Mouse (Mus musculus) hindbrain, embryonic 10.5 days (tissue): ENCODE data around the gene Glo1. TPM values are rescaled to one million over a fixed set of nuclear protein-coding genes. Genes with fewer than 3 reads are reported as not detected.
A peak's percentile ranks its signal among the peaks of the same experiment; 100 is the strongest.
"Not testable (repeated sequence)": the region's sequence is repeated elsewhere in the genome, so short reads cannot be mapped to it uniquely, and the experiment has no call there.

Source experiments
- DNase-seq: peaks from one replicate; pipeline ENCODE4 v3.0.0-alpha.2; 2017; ENCODE audit warnings: low spot score
- H3K27ac ChIP-seq: fragments of 300-500 bp; sonication (generic); 2 replicates; pipeline ENCODE4 v1.5.1; 2016; ENCODE audit warnings: mild to moderate bottlenecking, moderate library complexity
- H3K27me3 ChIP-seq: fragments of 300-500 bp; sonication (generic); 2 replicates; pipeline ENCODE4 v1.6.1; 2016; ENCODE audit warnings: mild to moderate bottlenecking; ENCODE audit not compliant: poor library complexity, insufficient read depth, severe bottlenecking
- H3K36me3 ChIP-seq: fragments of 300-500 bp; sonication (generic); 2 replicates; pipeline ENCODE4 v1.6.1; 2016; ENCODE audit warnings: mild to moderate bottlenecking, moderate library complexity
- H3K4me1 ChIP-seq: fragments of 300-500 bp; sonication (generic); replicated peaks from 2 replicates; pipeline ENCODE4 v1.6.1; 2016; ENCODE audit warnings: mild to moderate bottlenecking
- H3K4me3 ChIP-seq: fragments of 300-500 bp; sonication (generic); 2 replicates; pipeline ENCODE4 v1.5.1; 2016; ENCODE audit warnings: mild to moderate bottlenecking, moderate library complexity
- H3K9me3 ChIP-seq: fragments of 300-500 bp; sonication (generic); 2 replicates; pipeline ENCODE4 v1.6.1; 2016; ENCODE audit warnings: mild to moderate bottlenecking, moderate library complexity
- WGBS: fragments of 180-500 bp; shearing (Covaris S2); methylation state at CpG from one replicate; pipeline ENCODE4 v1.1.7; 2016; 5-methylcytosine and 5-hydroxymethylcytosine counted together
- polyA plus RNA-seq: library from polyadenylated mRNA; unstranded; fragments of >200 nt; fragmentation: Nextera tagmentation; extraction: Ambion mirVana; gene quantifications from 2 replicates; pipeline ENCODE4 v1.2.1, GENCODE M21; 2016

The Glo1 gene
- polyA plus RNA-seq, 1 experiment from 2014 or later: 231 TPM

DNA sequence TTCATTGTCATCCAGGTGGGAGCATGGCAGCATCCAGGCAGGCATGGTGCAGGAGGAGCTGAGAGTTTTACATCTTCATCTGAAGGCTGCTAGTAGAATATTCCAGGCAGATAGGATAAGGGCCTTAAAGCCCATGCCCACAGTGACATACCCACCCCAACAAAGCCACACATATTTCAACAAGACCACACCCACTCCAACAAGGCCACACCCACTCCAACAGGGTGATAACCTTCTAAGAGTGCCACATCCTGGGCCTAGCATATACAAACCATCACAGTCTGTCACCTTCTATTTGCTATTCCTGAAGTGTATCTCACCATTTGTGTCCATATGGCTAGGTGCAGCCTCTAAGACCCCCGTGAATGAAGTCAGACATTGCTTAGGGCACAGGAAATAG, 11.0 kb upstream of the Glo1 start:
- peaks cover 17% of the 10 kb centered on the region for H3K4me1 ChIP-seq
- 61% methylated on average over 1 of the region's 1 CpGs for WGBS
- H3K4me3 ChIP-seq: no peak overlapping the region
- H3K9me3 ChIP-seq: no peaks in the 10 kb centered on the region
- no peak overlapping the region for H3K27ac ChIP-seq
- no peaks in the 10 kb centered on the region for H3K27me3 ChIP-seq
- H3K36me3 ChIP-seq: no peaks in the 10 kb centered on the region
- DNase-seq: no peak

DNA sequence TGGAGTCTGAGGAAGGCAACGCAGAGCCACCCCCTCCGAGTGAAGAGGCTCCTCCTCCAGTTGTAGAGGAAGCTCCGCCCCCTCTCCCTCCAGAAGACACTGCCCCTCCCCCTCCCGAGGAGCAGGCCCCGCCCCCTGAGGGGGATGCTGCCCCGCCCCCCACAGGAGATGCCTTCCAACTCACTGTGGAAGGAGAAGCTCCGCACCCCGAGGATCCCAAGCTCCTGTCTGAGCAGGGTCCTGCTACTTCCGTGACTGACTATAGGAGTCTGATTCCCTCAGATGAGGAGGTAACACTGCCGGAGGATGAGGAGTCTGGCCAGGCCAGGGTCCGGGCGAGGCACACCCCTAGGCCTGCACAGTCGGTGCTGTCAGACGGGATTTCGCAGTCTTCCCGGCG, 8.7 kb upstream of the Glo1 start:
- 21% methylated on average over 17 of the region's 17 CpGs for WGBS
- Histone ChIP-seq H3K9me3 (no peaks in the 10 kb centered on the region), H3K27ac (0 out of 2 replicates have a peak overlapping the region, but pooled peaks have one; percentile 18), H3K27me3 (no peaks in the 10 kb centered on the region), H3K36me3 (no peaks in the 10 kb centered on the region), H3K4me1 (peaks cover 17% of the 10 kb centered on the region), H3K4me3 (peak overlapping the region; percentile 38)
- peak; percentile 67 for DNase-seq

DNA sequence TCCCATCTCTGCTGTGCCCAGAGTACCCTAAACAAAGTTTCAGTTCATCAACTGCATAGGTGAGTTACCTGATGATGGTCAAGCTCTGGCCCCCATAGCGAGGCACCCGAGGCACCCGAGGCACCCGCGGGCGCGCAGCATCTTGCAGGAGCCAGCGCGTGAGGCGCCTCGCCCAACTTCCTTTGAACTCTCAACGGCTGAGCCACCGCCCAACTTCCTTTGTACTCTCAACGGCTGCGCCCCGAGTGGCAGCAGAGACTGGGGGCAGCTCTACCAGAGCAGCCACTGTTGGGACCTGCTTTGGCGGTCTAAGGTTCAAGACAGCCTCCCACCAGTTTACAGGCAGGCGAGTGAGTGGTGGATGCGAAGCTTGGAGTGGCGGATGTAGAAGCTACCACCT, 2.5 kb downstream of the Glo1 start, which contains the start of gene Dnah8:
Gene Dnah8, plus strand, starts transcription at position 223 of the 400 bp plus-strand sequence.
- H3K9me3 ChIP-seq, H3K27me3 ChIP-seq, H3K27ac ChIP-seq, H3K4me3 ChIP-seq, H3K4me1 ChIP-seq, H3K36me3 ChIP-seq, DNase-seq: not testable (repeated sequence)
- WGBS: no CpG with 5 or more reads among the region's 20 CpGs

DNA sequence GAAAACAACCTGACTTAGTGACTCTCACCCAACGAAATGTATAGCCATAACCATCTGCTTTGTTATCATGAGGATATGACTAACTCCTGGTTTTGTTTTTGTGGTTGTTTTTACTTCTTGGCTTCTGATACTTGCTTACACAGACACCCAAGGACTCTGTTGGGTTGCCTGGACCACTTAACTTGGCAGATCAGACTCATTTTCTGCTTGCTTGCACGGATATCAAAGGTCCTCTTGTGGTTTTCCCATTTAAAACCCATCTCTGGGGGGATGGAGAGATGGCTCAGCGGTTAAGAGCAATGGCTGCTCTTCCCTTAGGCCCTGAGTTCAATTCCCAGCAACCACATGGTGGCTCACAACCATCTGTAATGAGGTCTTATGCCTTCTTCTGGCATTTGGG, 3.5 kb downstream of the Glo1 start:
- Histone ChIP-seq H3K36me3 (no peaks in the 10 kb centered on the region), H3K27ac (no peak overlapping the region), H3K4me3 (no peak overlapping the region), H3K4me1 (no peaks in the 10 kb centered on the region), H3K9me3 (no peaks in the 10 kb centered on the region), H3K27me3 (no peaks in the 10 kb centered on the region)
- WGBS: 87% methylated on average over 3 of the region's 3 CpGs
- DNase-seq: no peak

DNA sequence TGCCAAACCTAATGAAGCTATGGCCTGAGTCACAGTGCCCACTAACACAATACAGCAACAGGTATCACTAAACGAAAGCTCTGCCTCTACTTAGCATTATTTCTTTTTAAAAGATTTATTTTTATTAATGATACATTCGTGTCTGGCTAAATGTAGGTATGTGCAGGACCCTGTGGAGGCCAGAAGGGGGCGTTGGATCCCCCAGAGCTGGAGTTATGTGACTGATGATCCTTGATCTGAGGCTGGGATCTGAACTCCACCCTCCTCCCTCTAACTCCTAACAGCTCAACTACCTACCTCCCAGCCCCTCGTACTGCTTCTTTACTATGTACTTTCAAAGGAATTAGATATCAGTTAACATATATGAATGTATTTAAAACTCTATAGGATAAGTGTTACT, 5.2 kb downstream of the Glo1 start:
- Histone ChIP-seq H3K4me3 (no peak overlapping the region), H3K4me1 (no peaks in the 10 kb centered on the region), H3K27me3 (no peaks in the 10 kb centered on the region), H3K9me3 (no peaks in the 10 kb centered on the region), H3K27ac (no peak overlapping the region), H3K36me3 (no peaks in the 10 kb centered on the region)
- WGBS: 72% methylated on average over 4 of the region's 4 CpGs
- DNase-seq: no peak

DNA sequence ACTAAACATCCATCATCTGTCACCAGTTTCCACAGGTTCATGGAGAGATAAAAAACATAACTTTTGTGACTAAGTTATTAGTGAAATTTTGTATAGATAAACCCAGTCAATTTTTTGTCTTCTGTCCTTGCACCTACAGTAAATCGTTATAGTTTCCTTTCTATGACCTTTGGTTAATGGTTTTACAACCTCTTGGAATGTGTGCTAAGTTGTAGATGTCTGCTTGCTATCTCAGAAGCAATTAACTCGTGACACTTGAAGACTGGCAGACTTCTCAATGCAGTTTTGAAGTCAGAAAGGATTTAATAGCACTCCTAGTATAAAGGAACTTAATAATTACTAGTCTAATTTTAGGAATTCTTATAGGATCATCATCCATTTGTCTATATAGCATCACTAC, 6.1 kb downstream of the Glo1 start:
- Histone ChIP-seq H3K4me3 (no peak overlapping the region), H3K27ac (no peak overlapping the region), H3K9me3 (no peaks in the 10 kb centered on the region), H3K27me3 (no peaks in the 10 kb centered on the region), H3K36me3 (no peaks in the 10 kb centered on the region), H3K4me1 (no peaks in the 10 kb centered on the region)
- WGBS: 80% methylated on average over 2 of the region's 2 CpGs
- no peak for DNase-seq

DNA sequence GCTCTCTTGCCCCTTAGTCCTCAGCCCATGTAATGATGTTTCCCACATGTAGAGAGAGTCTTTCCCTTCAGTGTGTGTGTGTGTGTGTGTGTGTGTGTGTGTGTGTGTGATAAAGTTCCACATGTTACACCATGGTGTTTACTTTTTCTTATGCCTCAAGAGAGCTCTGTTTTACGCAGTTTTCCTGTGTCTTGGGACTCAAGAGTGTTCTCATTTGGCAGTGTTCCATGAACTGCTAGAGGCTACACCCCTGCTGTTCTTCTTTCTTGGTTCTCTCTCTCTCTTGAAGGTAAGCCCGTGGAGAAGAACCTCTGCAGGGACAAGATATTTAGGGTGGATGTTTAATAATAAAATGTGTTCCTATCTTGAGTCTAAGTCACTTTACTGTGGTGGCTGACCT, 7.5 kb downstream of the Glo1 start:
- WGBS: 67% methylated on average over 2 of the region's 2 CpGs
- no peak for DNase-seq
- H3K4me3 ChIP-seq: no peak overlapping the region
- no peaks in the 10 kb centered on the region for H3K9me3 ChIP-seq
- H3K27me3 ChIP-seq: no peaks in the 10 kb centered on the region
- H3K4me1 ChIP-seq: no peaks in the 10 kb centered on the region
- H3K36me3 ChIP-seq: no peaks in the 10 kb centered on the region
- H3K27ac ChIP-seq: no peak overlapping the region

DNA sequence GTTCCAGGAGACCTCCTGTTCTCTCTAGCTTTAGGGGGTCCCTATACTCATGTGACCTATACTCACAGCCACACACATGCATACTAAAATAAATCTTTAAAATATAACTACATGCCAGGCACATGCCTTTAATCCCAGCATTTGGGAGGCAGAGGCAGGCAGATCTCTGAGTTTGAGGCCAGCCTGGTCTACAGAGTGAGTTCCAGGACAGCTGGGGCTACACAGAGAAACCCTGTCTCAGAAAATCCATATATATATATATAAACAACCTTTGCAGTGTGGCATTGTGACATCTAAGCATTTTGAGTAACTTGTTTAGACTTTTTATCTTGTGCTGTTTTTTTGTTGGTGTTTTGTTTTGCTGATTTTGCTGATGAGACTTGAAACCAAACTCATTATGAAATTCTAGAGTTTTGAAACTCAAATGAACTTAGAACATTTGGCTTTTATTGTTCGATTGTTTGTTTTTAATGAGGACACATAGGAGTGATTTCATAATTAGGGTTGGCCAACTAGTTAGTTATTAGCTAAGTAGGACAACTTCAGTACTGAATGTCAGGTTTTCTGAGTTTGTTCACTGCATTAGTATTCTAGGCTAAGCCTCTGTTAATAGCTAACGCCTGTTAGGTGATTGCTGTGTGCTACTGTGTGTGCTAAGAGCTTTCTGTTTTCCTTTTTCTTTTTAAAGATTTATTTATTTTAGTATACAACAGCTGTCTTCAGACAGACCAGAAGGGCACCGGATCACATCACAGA, 8.4 kb downstream of the Glo1 start:
- H3K9me3 ChIP-seq: no peaks in the 10 kb centered on the region
- no peaks in the 10 kb centered on the region for H3K36me3 ChIP-seq
- DNase-seq: no peak
- H3K4me1 ChIP-seq: no peaks in the 10 kb centered on the region
- WGBS: 87% methylated on average over 3 of the region's 3 CpGs
- no peak overlapping the region for H3K4me3 ChIP-seq
- H3K27me3 ChIP-seq: no peaks in the 10 kb centered on the region
- no peak overlapping the region for H3K27ac ChIP-seq

DNA sequence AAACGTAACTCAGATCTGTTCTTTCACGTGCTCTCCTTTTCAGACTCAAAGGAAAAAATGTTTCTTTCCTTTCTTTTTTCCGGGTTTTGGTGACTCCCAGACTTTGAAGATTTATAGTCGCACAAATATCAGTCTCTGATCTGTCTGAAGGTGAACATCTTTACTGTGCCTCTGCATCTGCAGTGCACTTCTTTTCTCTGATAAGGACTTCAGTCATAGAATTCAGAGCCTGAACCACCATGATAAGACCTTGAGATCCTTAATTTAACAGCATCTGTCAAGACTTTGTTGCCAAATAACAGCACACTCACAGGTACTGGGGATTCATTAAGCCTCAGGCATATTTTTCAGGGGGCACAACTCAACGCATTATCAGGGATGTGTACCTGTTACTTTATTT, 10.5 kb downstream of the Glo1 start:
- Histone ChIP-seq H3K36me3 (no peaks in the 10 kb centered on the region), H3K9me3 (no peaks in the 10 kb centered on the region), H3K27ac (no peak overlapping the region), H3K27me3 (no peaks in the 10 kb centered on the region), H3K4me1 (peaks cover 10% of the 10 kb centered on the region), H3K4me3 (no peak overlapping the region)
- DNase-seq: no peak
- 88% methylated on average over 5 of the region's 5 CpGs for WGBS

DNA sequence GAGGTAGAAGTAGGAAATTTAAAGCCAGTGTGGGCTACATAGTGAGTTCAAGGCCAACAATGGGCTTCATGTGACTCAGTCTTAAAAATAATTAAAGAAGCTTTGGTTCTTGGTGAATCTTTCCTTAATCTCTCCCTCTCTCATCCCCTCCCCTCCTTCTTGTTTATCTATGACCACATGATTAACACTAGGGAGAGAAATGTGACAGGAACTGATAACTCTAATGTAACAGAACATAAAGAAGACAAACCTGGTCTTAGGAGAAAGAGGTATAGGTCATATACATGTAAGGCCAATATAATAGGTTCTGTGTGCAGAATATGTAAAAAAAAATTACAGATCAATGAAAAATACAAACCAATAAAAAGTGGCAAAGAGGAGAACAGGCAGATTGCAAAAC, 13.3 kb downstream of the Glo1 start:
- H3K9me3 ChIP-seq: no peaks in the 10 kb centered on the region
- no peaks in the 10 kb centered on the region; the same call in 1 of the 2 replicates for H3K36me3 ChIP-seq
- peaks cover 28% of the 10 kb centered on the region for H3K4me1 ChIP-seq
- no peaks in the 10 kb centered on the region for H3K27me3 ChIP-seq
- H3K4me3 ChIP-seq: no peak overlapping the region
- H3K27ac ChIP-seq: no peak overlapping the region
- no peak for DNase-seq

DNA sequence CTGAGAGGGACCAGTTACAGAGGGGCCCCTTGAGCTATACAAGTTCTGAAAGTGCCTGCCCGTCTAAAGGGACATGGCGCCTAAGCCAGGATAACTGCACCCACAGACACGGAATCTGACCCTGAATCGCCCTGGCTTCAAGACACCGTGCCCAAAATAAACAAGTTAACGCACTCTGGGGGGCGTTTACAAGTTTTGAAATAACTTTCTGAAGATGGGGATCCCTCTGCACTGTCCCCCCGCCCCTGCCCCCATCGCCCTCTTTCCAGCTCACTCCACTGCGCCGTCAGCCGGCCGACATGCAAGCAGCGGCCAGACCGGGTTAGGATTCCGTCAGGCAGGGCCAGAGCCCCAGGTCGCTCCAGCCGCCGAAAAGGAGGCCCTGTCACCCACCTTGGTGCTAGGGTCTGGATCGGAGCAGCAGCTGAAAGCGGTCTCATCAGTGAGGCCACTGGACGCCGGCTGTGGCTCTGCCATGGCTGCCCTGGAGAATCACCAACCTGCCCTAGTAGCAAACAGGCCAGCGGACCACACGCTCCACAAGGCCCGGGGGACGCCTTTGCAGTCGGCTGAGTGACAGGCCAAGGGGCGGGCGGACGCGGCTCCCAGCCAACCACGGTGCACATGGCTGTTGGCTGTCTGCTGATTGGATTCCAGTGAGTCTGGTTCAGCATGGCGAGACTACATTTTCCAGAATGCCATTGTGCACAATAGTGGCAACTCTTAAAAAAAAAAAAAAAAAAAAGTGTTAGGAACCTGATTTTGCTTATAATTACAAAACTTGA, 14.4 kb downstream of the Glo1 start:
- Histone ChIP-seq H3K9me3 (no peaks in the 10 kb centered on the region), H3K4me1 (peaks cover 39% of the 10 kb centered on the region), H3K27ac (peak overlapping the region; percentile 94), H3K36me3 (no peaks in the 10 kb centered on the region; the same call in 1 of the 2 replicates), H3K27me3 (no peaks in the 10 kb centered on the region), H3K4me3 (peak overlapping the region; percentile 61)
- under 1% methylated on average over 34 of the region's 34 CpGs for WGBS
- peak; percentile 98 for DNase-seq

DNA sequence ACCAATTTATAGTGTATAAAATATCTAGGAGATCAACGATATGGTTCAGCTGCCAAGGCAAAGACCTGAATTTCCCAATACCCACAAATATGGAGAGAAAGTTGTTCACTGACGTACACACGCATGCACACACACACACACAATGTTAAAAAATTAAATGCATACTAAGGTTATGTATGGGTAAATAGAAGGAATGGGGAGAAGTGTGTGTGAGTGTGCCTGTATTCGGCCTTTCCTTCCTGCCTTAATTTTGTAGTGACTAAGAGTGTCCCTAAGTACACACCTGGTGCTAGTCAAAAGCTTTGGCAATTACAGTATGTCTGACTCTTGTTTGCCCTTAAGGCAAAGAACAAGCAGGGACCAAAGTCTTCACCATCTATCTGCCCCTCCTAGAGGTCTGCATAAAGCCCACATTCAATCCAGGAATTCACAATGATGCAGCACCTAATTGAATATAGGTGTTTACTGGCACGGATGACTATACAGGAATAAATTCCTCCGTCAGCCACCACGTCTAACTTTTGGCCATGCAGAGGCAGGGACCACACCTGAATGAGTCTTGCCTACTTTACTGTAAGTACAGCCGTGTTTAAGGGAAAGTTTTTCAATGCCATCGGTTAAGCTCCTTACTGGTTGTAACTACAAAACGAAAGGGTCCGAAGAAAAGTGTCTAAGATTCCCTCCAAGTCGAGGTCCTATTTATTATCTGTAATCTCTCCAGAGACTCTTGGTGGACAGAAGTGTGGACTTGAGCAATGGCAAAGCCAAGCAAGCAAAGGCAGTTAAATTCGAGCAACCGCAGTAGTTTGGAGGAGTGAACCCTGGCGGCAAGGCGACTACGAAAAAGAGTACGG, 15.2 kb downstream of the Glo1 start:
- WGBS: 28% methylated on average over 18 of the region's 18 CpGs
- H3K4me1 ChIP-seq: peaks cover 41% of the 10 kb centered on the region
- peak overlapping the region; percentile 61 for H3K4me3 ChIP-seq
- peak overlapping the region; percentile 94 for H3K27ac ChIP-seq
- no peaks in the 10 kb centered on the region for H3K9me3 ChIP-seq
- DNase-seq: no peak
- H3K27me3 ChIP-seq: no peaks in the 10 kb centered on the region
- no peaks in the 10 kb centered on the region; the same call in 1 of the 2 replicates for H3K36me3 ChIP-seq
